Mouse (Mus musculus): Measurements from ENCODE around the gene Rgs8. TPM values are rescaled to one million over a fixed set of nuclear protein-coding genes. Genes with fewer than 3 reads are reported as not detected.

The Rgs8 gene
- polyA plus RNA-seq, 1 experiment: 0.16 TPM

GRCm38 (mm10) chr1:153681036-153681435, 28.2 kb downstream of the Rgs8 start:
- peaks cover 12% of the 10 kb centered on the region for H3K27me3 ChIP-seq (ENCODE audit: control insufficient read depth, insufficient read depth, insufficient read length)
- no peak overlapping the region for H3K4me2 ChIP-seq (ENCODE audit: low read depth)
- TF ChIP-seq E2F4 (IDR thresholded peaks at IDR 0.05; ENCODE audit: insufficient read depth) (no peak), POLR2A (IDR thresholded peaks at IDR 0.05; ENCODE audit: insufficient read length, low read depth) (no peak)
- H3K4me3 ChIP-seq: no peak overlapping the region
- no peak overlapping the region for H3ac ChIP-seq (ENCODE audit: control insufficient read depth, insufficient read length)
- no peaks in the 10 kb centered on the region for H3K36me3 ChIP-seq (ENCODE audit: control insufficient read depth, insufficient read depth)
- H3K79me2 ChIP-seq (ENCODE audit: control insufficient read depth, insufficient read depth): no peaks in the 10 kb centered on the region

DNA sequence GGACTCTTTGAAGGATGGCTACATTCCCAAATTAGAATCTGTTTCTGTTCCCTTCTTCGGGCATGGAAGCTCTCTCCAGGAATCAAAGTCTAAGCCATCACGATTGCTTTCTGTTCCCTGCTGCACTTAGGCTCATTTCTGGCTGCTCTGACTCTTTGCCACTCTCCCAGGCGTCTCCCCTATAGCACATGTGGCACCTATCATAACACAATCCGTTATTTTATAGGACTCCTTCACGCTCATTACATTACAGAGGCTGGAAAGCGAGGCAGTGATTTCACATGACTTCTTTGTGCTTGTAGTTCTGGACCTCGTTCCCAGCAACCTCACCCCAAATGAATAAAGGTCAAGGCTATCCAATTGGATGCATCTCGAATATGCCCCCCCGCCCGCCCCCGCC, 30.4 kb downstream of the Rgs8 start:
- no peaks in the 10 kb centered on the region for H3K79me2 ChIP-seq (ENCODE audit: control insufficient read depth, insufficient read depth)
- no peaks in the 10 kb centered on the region for H3K36me3 ChIP-seq (ENCODE audit: control insufficient read depth, insufficient read depth)
- no peak overlapping the region for H3K4me2 ChIP-seq (ENCODE audit: low read depth)
- no peak overlapping the region for H3K4me3 ChIP-seq
- H3K27me3 ChIP-seq (ENCODE audit: control insufficient read depth, insufficient read depth, insufficient read length): peaks cover 7% of the 10 kb centered on the region
- TF ChIP-seq CEBPB (IDR thresholded peaks at IDR 0.05; ENCODE audit: insufficient read depth, poor library complexity, severe bottlenecking) (no peak), POLR2A (IDR thresholded peaks at IDR 0.05; ENCODE audit: insufficient read length, low read depth) (no peak), USF1 (IDR thresholded peaks at IDR 0.05; ENCODE audit: low read depth) (no peak), REST (IDR thresholded peaks at IDR 0.05; ENCODE audit: insufficient read depth, insufficient read length) (no peak), TCF12 (IDR thresholded peaks at IDR 0.05; ENCODE audit: insufficient read depth, poor library complexity, severe bottlenecking) (no peak), MYOD1 (IDR thresholded peaks at IDR 0.05; ENCODE audit: control insufficient read depth in 1 of 3, insufficient read length in 2 of 3, low read depth in 2 of 3) (no peak), SRF (IDR thresholded peaks at IDR 0.05; ENCODE audit: control insufficient read depth, insufficient read length, low read depth) (no peak), POLR2AphosphoS2 (IDR thresholded peaks at IDR 0.05; ENCODE audit: insufficient read length, low read depth) (no peak), TCF3 (IDR thresholded peaks at IDR 0.05; ENCODE audit: insufficient read length, low read depth) (no peak), E2F4 (IDR thresholded peaks at IDR 0.05; ENCODE audit: insufficient read depth) (no peak), MYOG (IDR thresholded peaks at IDR 0.05; ENCODE audit: control insufficient read depth in 1 of 3, insufficient read depth in 1 of 3, insufficient read length in 2 of 3, low read depth in 2 of 3) (no peak), MAX (IDR thresholded peaks at IDR 0.05; ENCODE audit: low read depth) (no peak)
- H3ac ChIP-seq (ENCODE audit: control insufficient read depth, insufficient read length): no peak overlapping the region

GRCm38 (mm10) chr1:153685630-153686029, 32.8 kb downstream of the Rgs8 start:
- Histone ChIP-seq H3K27me3 (ENCODE audit: control insufficient read depth, insufficient read depth, insufficient read length) (no peaks in the 10 kb centered on the region), H3K79me2 (ENCODE audit: control insufficient read depth, insufficient read depth) (no peaks in the 10 kb centered on the region), H3K4me2 (ENCODE audit: low read depth) (peak overlapping the region; percentile 12), H3K4me3 (no peak overlapping the region), H3ac (ENCODE audit: control insufficient read depth, insufficient read length) (no peak overlapping the region), H3K36me3 (ENCODE audit: control insufficient read depth, insufficient read depth) (no peaks in the 10 kb centered on the region)
- TF ChIP-seq POLR2A (IDR thresholded peaks at IDR 0.05; ENCODE audit: insufficient read length, low read depth) (no peak), MYOG (IDR thresholded peaks at IDR 0.05; ENCODE audit: control insufficient read depth in 1 of 3, insufficient read depth in 1 of 3, insufficient read length in 2 of 3, low read depth in 2 of 3) (no peak), SRF (IDR thresholded peaks at IDR 0.05; ENCODE audit: control insufficient read depth, insufficient read length, low read depth) (no peak), USF1 (IDR thresholded peaks at IDR 0.05; ENCODE audit: low read depth) (no peak), MAX (IDR thresholded peaks at IDR 0.05; ENCODE audit: low read depth) (no peak), CEBPB (IDR thresholded peaks at IDR 0.05; ENCODE audit: insufficient read depth, poor library complexity, severe bottlenecking) (no peak), MYOD1 (IDR thresholded peaks at IDR 0.05; ENCODE audit: control insufficient read depth in 1 of 3, insufficient read length in 2 of 3, low read depth in 2 of 3) (no peak), TCF3 (IDR thresholded peaks at IDR 0.05; ENCODE audit: insufficient read length, low read depth) (no peak), REST (IDR thresholded peaks at IDR 0.05; ENCODE audit: insufficient read depth, insufficient read length) (no peak), TCF12 (IDR thresholded peaks at IDR 0.05; ENCODE audit: insufficient read depth, poor library complexity, severe bottlenecking) (no peak), POLR2AphosphoS2 (IDR thresholded peaks at IDR 0.05; ENCODE audit: insufficient read length, low read depth) (no peak)

GRCm38 (mm10) chr1:153692526-153692925, 39.7 kb downstream of the Rgs8 start:
- no peak overlapping the region for H3ac ChIP-seq (ENCODE audit: control insufficient read depth, insufficient read length)
- H3K36me3 ChIP-seq (ENCODE audit: control insufficient read depth, insufficient read depth): no peaks in the 10 kb centered on the region
- H3K4me2 ChIP-seq (ENCODE audit: low read depth): no peak overlapping the region

More at GRCm38 (mm10) chr1:153692526-153692925, 39.7 kb downstream of the Rgs8 start:
- H3K27me3 ChIP-seq (ENCODE audit: control insufficient read depth, insufficient read depth, insufficient read length): no peaks in the 10 kb centered on the region
- TF ChIP-seq TCF3 (IDR thresholded peaks at IDR 0.05; ENCODE audit: insufficient read length, low read depth): no peak
- TF ChIP-seq MYOG (IDR thresholded peaks at IDR 0.05; ENCODE audit: control insufficient read depth in 1 of 3, insufficient read depth in 1 of 3, insufficient read length in 2 of 3, low read depth in 2 of 3): no peak
- no peak for TF ChIP-seq REST (IDR thresholded peaks at IDR 0.05; ENCODE audit: insufficient read depth, insufficient read length)
- no peak for TF ChIP-seq E2F4 (IDR thresholded peaks at IDR 0.05; ENCODE audit: insufficient read depth)
- TF ChIP-seq SRF (IDR thresholded peaks at IDR 0.05; ENCODE audit: control insufficient read depth, insufficient read length, low read depth): no peak
- TF ChIP-seq USF1 (IDR thresholded peaks at IDR 0.05; ENCODE audit: low read depth): no peak
- no peak for TF ChIP-seq POLR2A (IDR thresholded peaks at IDR 0.05; ENCODE audit: insufficient read length, low read depth)
- TF ChIP-seq TCF12 (IDR thresholded peaks at IDR 0.05; ENCODE audit: insufficient read depth, poor library complexity, severe bottlenecking): no peak
- no peak for TF ChIP-seq POLR2AphosphoS2 (IDR thresholded peaks at IDR 0.05; ENCODE audit: insufficient read length, low read depth)
- TF ChIP-seq CEBPB (IDR thresholded peaks at IDR 0.05; ENCODE audit: insufficient read depth, poor library complexity, severe bottlenecking): no peak
- no peak for TF ChIP-seq MYOD1 (IDR thresholded peaks at IDR 0.05; ENCODE audit: control insufficient read depth in 1 of 3, insufficient read length in 2 of 3, low read depth in 2 of 3)
- no peaks in the 10 kb centered on the region for H3K79me2 ChIP-seq (ENCODE audit: control insufficient read depth, insufficient read depth)
- no peak overlapping the region for H3K4me3 ChIP-seq
